Mouse (Mus musculus) midbrain, embryonic 13.5 days (tissue): ENCODE measurements around the gene Anxa2. TPM values are rescaled to one million over a fixed set of nuclear protein-coding genes. Genes with fewer than 3 reads are reported as not detected.

Experiments
- ATAC-seq: fragments of 200-750 bp; cut with Nextera tagmentation; 2 replicates; pipeline ENCODE4 v1.8.0; 2017; ENCODE audit warnings: mild to moderate bottlenecking, moderate TSS enrichment, moderate library complexity
- H3K27ac ChIP-seq: fragments of 300-500 bp; sonication (generic); 2 replicates; pipeline ENCODE4 v1.5.1; 2015; ENCODE audit warnings: inconsistent platforms, mild to moderate bottlenecking, moderate library complexity
- H3K27me3 ChIP-seq: fragments of 300-500 bp; sonication (generic); 2 replicates; pipeline ENCODE4 v1.6.1; 2015; ENCODE audit warnings: mild to moderate bottlenecking, inconsistent platforms
- H3K36me3 ChIP-seq: fragments of 300-500 bp; sonication (generic); 2 replicates; pipeline ENCODE4 v1.6.1; 2015; ENCODE audit warnings: mild to moderate bottlenecking, inconsistent platforms
- H3K4me1 ChIP-seq: fragments of 300-500 bp; sonication (generic); replicated peaks from 2 replicates; pipeline ENCODE4 v1.6.1; 2015; ENCODE audit warnings: inconsistent platforms
- H3K4me2 ChIP-seq: fragments of 300-500 bp; sonication (generic); replicated peaks from 2 replicates; pipeline ENCODE4 v1.6.1; 2015; ENCODE audit warnings: moderate library complexity, mild to moderate bottlenecking, inconsistent platforms
- H3K4me3 ChIP-seq: fragments of 300-500 bp; sonication (generic); replicated peaks from 2 replicates; pipeline ENCODE4 v1.5.1; 2015; ENCODE audit warnings: mild to moderate bottlenecking, inconsistent platforms
- H3K9ac ChIP-seq: fragments of 300-500 bp; sonication (generic); replicated peaks from 2 replicates; pipeline ENCODE4 v1.6.1; 2015; ENCODE audit warnings: mild to moderate bottlenecking, inconsistent platforms
- H3K9me3 ChIP-seq: fragments of 300-500 bp; sonication (generic); 2 replicates; pipeline ENCODE4 v1.6.1; 2016; ENCODE audit warnings: mild to moderate bottlenecking, inconsistent platforms
- WGBS: fragments of 180-500 bp; shearing (Covaris S2); methylation state at CpG from one replicate; pipeline ENCODE4 v1.1.7; 2015; 5-methylcytosine and 5-hydroxymethylcytosine counted together
- polyA plus RNA-seq: library from polyadenylated mRNA; unstranded; fragments of >200 nt; fragmentation: Nextera tagmentation; extraction: Ambion mirVana; gene quantifications from 2 replicates; pipeline ENCODE4 v1.2.1, GENCODE M21; 2015

Gene Anxa2
- polyA plus RNA-seq, 1 experiment from 2014 or later, result 115 TPM

DNA sequence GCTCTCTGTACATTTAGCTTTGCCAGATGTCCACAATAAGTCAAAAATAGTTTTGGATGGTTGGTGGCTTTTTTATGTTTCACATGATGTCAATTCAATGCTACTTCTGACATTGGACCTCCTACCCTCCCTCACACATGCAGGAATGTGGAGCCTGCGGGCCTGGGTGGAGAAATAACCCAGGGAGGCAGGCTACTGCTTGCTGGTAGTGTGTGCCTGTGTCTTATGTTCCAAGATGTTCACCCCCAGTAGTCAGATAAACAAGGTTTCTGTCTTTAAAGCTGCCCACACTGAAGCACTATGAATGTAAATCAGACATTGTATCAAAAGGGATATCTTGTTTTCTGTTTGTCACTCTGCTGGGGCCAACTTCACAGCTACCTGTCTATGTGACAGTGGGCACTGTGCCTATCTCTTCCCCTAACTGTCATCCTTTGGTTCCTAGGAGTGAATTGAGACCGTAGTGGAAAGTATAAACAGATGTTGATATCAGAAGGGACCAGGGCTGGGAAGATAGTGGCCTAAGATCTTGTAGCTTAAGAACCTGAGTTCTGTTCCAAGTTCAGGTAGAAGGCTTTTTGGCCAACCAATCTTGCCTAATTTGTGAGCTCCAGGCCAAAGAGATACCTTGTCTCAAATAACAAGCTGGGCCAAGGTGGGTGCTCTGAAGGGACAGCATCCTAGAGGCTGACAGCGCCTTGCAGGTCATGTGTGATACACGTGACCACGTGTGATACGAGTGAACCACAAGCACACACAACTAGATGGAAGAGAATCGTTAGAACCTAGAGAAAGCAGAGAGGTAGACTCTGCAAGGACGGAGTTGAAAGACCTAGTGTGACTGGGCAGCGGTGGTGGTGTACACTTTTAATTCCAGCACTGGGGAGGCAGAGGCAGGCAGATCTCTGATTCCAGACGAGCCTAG, 1.3 kb upstream of the Anxa2 start:
- Histone ChIP-seq H3K36me3 (no peaks in the 10 kb centered on the region), H3K4me3 (no peak overlapping the region), H3K9ac (no peak overlapping the region), H3K27ac (no peak overlapping the region), H3K4me1 (peaks cover 15% of the 10 kb centered on the region), H3K27me3 (peaks cover 42% of the 10 kb centered on the region), H3K9me3 (no peaks in the 10 kb centered on the region), H3K4me2 (no peak overlapping the region)
- no peak for ATAC-seq
- 94% methylated on average over 10 of the region's 10 CpGs for WGBS

DNA sequence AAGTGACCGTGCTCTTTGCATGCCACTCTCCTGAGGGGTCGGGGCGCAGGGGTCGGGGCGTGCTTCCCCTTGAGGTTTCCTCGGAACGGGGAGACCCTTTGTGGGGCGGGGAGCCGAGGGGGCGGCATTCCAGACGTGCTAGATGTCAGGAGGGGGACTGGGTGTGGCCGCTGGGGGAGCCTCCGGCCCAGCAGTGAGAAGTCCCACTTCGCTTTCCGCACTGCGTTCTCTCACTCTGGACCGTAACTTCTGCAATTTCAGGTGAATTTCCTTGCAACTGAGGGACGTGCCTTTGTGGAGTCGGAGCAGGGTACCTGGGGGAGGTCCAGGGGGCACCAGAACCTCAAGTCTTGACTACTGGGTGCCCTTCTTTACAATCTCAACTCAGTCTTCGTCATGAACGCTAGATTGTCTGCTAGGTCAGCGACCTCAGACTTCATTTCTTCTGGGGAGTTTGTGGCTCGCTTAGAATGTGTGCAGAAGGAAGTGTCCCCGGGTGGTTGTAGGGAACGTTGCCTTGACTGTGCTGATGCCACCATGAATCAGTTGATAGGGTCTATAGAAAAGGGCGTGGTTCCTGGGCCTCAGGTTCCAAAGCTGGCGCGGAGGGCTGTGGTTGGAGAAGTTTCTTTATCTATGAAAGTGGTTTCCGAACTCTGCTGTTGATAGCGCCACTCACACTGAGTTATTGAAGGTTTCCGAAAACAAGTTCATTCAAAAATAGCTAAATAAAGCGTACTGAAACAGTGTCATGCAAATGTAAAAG, 664 bp downstream of the Anxa2 start:
- ATAC-seq, result peak; percentile 44; the same call in 1 of the 2 replicates

DNA sequence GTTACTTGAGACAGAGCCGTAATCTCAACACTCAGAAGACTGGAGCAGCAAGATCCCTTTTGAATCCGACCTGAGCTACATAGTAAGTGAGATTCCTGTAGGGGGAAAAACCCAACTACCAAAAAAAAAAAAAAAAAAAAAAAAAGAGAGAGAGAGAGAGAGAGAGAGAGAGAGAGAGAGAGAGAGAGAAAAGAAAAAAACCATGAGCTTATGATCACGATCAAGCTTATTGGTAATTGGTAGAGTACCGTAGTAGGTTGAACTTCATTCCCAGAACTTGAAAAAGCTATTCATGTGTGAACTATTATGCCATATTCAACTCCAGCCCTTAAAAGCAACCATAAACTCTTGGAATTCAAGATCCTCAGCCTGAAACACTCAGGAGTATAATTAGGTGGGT, 1.3 kb downstream of the Anxa2 start:
- H3K4me2 ChIP-seq, result peak overlapping the region; percentile 69
- 71% methylated on average over 4 of the region's 4 CpGs for WGBS
- ATAC-seq, result no peak
- H3K27ac ChIP-seq, result no peak overlapping the region
- H3K4me1 ChIP-seq, result peaks cover 25% of the 10 kb centered on the region
- H3K4me3 ChIP-seq, result no peak overlapping the region
- H3K27me3 ChIP-seq, result peaks cover 42% of the 10 kb centered on the region
- no peaks in the 10 kb centered on the region for H3K36me3 ChIP-seq
- H3K9me3 ChIP-seq, result no peaks in the 10 kb centered on the region
- H3K9ac ChIP-seq, result no peak overlapping the region

More for the DNA sequence above, 664 bp downstream of the Anxa2 start:
- Histone ChIP-seq H3K36me3 (no peaks in the 10 kb centered on the region), H3K4me2 (peak overlapping the region; percentile 69), H3K4me1 (peaks cover 23% of the 10 kb centered on the region), H3K27ac (no peak overlapping the region), H3K27me3 (peaks cover 42% of the 10 kb centered on the region), H3K4me3 (peak overlapping the region; percentile 42), H3K9me3 (no peaks in the 10 kb centered on the region), H3K9ac (peak overlapping the region; percentile 65)
- WGBS, result 7% methylated on average over 32 of the region's 32 CpGs

DNA sequence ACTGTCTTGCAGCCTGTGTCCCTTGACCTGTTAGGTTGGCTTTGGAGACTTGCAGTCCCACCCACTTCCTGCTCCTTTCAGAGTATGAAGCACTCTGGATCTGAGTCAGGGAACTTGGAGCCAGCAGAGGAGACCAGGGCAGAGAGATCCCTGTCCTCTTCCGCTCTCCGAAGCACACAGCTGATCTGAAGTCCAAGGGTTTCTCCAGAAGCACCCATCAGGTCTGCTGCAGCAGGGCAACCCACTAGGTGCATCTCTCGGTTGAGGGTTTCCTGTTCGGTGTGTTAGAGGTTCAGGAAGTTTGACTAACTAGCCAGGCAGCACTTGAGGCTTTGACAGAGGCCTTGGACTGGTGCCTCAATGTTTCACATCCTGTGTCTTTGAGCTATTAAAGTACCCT, 2.0 kb downstream of the Anxa2 start:
- WGBS, result 76% methylated on average over 4 of the region's 4 CpGs
- Histone ChIP-seq H3K4me2 (no peak overlapping the region), H3K4me1 (peaks cover 25% of the 10 kb centered on the region), H3K4me3 (no peak overlapping the region), H3K27ac (no peak overlapping the region), H3K9me3 (no peaks in the 10 kb centered on the region), H3K27me3 (peaks cover 42% of the 10 kb centered on the region), H3K36me3 (no peaks in the 10 kb centered on the region), H3K9ac (no peak overlapping the region)
- ATAC-seq, result no peak

DNA sequence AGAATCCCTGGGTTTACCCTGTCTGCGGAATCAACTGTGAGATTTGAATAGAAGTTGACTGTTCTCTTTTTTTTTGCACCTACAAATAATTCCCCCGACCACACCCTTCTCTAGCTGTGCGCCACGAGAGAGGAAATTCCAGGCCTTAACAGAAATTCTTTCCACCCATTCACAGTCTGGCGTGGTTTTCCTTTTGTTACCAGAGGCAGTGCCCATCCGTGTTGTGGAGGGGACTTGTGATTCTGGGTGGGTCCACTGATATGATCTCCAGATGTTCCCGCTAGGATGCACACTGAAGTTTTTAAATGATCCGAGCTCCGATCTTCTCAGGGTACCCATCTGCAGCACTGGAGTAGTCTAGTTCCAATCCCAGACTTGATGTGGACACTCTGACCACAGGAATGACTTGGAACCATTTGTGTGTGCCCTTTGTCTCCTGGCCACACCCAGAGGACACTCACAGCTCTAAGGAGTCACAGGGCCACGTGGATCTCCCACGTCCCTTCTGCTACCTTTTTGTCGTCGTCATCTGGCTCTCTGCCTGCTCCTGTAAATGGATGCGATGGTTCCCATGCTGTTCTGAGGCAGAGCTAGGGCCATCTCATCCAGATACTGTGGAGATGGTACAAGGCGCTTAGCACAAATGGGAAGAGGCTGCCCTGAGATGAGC, 3.1 kb downstream of the Anxa2 start:
- WGBS, result 89% methylated on average over 15 of the region's 15 CpGs
- H3K4me1 ChIP-seq, result peaks cover 25% of the 10 kb centered on the region

DNA sequence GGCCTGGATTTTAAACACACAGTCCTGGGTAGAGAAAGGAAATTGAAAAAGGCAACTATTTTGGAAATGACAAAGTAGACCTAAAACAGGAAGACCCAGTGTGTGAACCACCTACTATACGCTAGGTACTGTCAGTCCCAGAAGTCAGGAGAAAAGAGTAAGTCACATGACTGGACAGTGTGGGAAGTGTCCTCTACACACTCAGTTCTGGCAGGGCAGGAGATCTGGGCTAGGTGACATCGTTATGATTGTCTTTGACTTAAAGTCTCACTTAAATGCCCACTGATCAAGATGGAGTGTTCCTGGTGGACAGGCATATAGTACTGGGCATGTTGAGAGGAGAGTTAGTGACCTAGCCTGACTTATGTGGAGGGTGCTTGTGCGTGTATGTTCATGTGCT, 3.7 kb downstream of the Anxa2 start:
- 97% methylated on average over 3 of the region's 3 CpGs for WGBS
- ATAC-seq, result no peak
- Histone ChIP-seq H3K9ac (no peak overlapping the region), H3K4me2 (no peak overlapping the region), H3K4me3 (no peak overlapping the region), H3K27ac (no peak overlapping the region), H3K27me3 (peaks cover 42% of the 10 kb centered on the region), H3K36me3 (no peaks in the 10 kb centered on the region), H3K4me1 (peaks cover 25% of the 10 kb centered on the region), H3K9me3 (no peaks in the 10 kb centered on the region)

More for the DNA sequence above, 3.1 kb downstream of the Anxa2 start:
- Histone ChIP-seq H3K9ac (no peak overlapping the region), H3K9me3 (no peaks in the 10 kb centered on the region), H3K27ac (no peak overlapping the region), H3K36me3 (no peaks in the 10 kb centered on the region), H3K4me2 (no peak overlapping the region), H3K27me3 (peaks cover 42% of the 10 kb centered on the region), H3K4me3 (no peak overlapping the region)
- ATAC-seq, result no peak

DNA sequence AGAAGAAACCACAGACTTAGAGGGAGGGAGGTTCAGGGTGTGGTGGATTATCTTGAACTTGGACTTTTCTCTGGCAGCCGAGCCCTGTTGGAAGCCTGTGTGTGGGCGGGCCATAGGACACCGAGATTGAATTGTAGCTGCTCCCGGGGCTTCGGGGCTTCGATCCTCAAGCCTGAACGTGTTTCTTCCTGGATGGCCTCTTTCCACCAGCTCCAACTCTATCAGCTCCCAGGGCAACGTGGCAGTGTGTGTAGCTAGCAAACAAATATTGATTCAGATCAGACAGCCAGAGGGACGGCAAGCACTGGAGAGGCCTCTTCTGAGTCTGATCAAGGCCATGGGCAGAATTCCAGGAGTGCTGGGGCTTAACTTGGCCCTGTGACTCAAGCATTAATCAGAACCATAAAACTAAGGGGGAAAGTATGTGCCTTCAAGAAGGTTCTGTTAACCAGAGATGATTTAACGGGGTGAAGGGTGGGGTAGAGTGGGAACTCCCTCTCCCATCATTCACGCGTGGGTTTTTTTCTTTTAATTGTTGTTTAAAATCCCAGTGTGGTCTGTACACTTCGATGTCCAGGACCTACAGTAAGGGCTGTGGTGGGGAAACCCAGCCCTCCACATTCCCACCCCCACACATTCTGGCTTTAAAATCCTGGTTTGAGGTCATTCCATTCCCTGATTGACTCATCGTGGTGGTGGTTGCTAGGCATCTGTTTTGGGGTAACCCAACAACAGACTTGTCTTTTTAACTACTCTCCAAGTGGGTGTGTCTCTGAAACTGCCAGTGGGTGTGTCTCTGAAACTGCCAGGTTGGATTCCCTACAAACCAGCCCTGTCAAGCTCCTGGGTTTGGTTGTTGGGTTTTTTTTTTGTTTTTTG, 4.6 kb downstream of the Anxa2 start:
- Histone ChIP-seq H3K36me3 (no peaks in the 10 kb centered on the region), H3K4me1 (peaks cover 24% of the 10 kb centered on the region), H3K4me3 (no peak overlapping the region), H3K27me3 (peaks cover 34% of the 10 kb centered on the region), H3K9me3 (no peaks in the 10 kb centered on the region), H3K4me2 (no peak overlapping the region), H3K9ac (no peak overlapping the region), H3K27ac (no peak overlapping the region)
- WGBS, result 65% methylated on average over 14 of the region's 14 CpGs
- no peak for ATAC-seq

DNA sequence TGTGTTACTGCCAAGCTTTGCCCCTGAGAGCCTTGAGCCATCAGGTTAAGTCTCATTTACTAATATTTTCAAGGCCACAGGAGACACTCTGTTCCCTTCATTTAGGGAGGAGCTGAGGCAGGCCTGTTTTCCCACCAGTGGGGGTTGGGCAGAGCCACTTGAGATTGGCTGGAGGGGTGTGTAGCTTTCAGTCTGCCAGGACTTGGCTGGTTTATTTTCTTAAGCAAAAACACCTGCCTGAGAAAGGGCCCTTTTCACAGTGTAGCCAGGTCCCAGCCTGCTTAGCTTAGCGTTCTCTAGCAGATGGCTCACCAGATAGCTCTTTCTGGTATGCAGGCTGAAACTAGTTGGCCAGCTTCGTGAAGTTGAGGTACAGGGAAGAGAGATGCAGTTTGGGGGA, 5.6 kb downstream of the Anxa2 start:
- no peak overlapping the region for H3K4me2 ChIP-seq
- no peak overlapping the region for H3K27ac ChIP-seq
- peaks cover 24% of the 10 kb centered on the region for H3K27me3 ChIP-seq
- no peak overlapping the region for H3K4me3 ChIP-seq
- peaks cover 14% of the 10 kb centered on the region for H3K4me1 ChIP-seq
- ATAC-seq, result no peak
- H3K9me3 ChIP-seq, result no peaks in the 10 kb centered on the region
- WGBS, result 68% methylated on average over 2 of the region's 2 CpGs
- no peak overlapping the region for H3K9ac ChIP-seq
- no peaks in the 10 kb centered on the region for H3K36me3 ChIP-seq

DNA sequence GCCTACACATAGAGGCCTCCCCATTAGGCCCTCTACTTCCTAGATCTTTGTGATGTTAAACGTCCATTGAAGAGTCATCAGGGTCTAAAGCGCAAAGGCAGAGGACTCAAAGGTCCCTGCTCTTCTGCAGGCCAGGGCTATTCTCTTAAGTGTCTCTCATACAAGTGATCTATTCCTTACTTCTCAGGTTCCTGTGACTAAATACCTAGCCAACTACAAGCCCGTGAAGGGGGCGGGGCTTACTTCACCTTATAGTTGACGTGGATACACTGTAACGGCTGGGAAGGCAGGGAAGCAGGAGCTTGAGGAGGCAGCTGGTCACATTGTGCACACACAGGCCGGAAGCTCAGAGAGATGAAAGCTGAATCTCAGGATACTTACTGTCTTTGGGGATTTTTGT, 6.5 kb downstream of the Anxa2 start:
- no peaks in the 10 kb centered on the region for H3K9me3 ChIP-seq
- peaks cover 10% of the 10 kb centered on the region; the same call in 1 of the 2 replicates for H3K4me1 ChIP-seq
- no peak overlapping the region for H3K27ac ChIP-seq
- H3K27me3 ChIP-seq, result peaks cover 17% of the 10 kb centered on the region
- WGBS, result 91% methylated on average over 7 of the region's 7 CpGs
- ATAC-seq, result no peak
- no peak overlapping the region for H3K4me3 ChIP-seq
- no peaks in the 10 kb centered on the region for H3K36me3 ChIP-seq
- H3K9ac ChIP-seq, result no peak overlapping the region
- no peak overlapping the region for H3K4me2 ChIP-seq

DNA sequence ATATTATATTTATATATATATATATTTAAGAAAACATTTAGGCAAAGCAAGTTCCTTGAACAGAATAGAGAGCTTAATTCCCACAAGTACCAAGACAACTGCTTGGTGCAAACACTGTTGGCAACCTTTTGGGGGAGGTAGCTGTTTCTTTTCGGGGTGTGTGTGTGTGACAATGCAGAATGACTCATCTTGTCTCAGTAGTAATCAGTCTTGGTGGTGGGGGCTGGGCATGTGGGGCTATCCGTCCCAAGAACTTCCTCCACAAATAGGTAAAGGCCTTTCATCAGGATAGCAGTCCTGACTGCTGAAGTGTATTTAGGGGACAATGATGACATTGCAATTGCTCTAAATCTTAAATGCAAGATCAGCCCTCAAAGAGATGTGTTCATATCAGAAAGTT, 9.6 kb downstream of the Anxa2 start:
- no peak overlapping the region for H3K9ac ChIP-seq
- no peaks in the 10 kb centered on the region for H3K9me3 ChIP-seq
- peaks cover 16% of the 10 kb centered on the region for H3K4me1 ChIP-seq
- H3K27me3 ChIP-seq, result 0 out of 2 replicates have a peak, but pooled peaks cover 3% of the 10 kb centered on the region
- no peaks in the 10 kb centered on the region for H3K36me3 ChIP-seq
- ATAC-seq, result no peak
- WGBS, result 88% methylated on average over 2 of the region's 2 CpGs
- no peak overlapping the region for H3K27ac ChIP-seq
- no peak overlapping the region for H3K4me3 ChIP-seq
- no peak overlapping the region for H3K4me2 ChIP-seq

DNA sequence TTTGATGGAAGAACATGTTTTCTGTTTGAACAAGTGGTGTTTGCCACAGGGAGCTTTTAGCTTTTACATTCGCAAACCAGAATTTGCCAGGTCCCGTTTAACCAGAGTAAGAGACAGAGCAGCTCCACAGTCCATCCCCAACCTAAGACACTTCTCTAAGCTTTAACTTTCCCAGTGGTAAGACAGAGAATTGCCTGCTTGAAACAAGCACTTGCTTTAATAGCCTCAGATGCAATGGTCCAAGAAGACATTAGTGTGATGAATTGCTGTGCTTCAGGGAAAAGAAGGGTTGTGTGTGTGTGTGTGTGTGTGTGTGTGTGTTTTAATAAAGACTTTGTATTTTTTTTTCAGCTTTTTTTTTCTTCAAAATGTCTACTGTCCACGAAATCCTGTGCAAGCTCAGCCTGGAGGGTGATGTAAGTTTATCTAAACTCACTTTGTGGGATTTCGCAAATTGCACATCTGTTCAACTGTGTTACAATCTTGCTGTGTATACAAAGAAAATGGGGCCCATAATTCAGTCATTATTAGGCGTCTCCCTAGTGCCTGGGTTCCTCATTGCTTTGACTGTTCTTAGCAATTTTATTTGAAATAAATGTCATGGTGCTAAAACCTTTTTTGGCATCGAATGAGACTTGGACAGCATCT, 10.8 kb downstream of the Anxa2 start:
- no peaks in the 10 kb centered on the region for H3K36me3 ChIP-seq

More for the DNA sequence above, 10.8 kb downstream of the Anxa2 start:
- H3K4me2 ChIP-seq, result no peak overlapping the region
- 88% methylated on average over 6 of the region's 6 CpGs for WGBS
- peaks cover 20% of the 10 kb centered on the region for H3K4me1 ChIP-seq
- H3K27ac ChIP-seq, result no peak overlapping the region
- no peaks in the 10 kb centered on the region for H3K9me3 ChIP-seq
- no peak for ATAC-seq
- H3K9ac ChIP-seq, result no peak overlapping the region
- no peak overlapping the region for H3K4me3 ChIP-seq
- H3K27me3 ChIP-seq, result 0 out of 2 replicates have a peak, but pooled peaks cover 3% of the 10 kb centered on the region
